Mouse (Mus musculus): ENCODE measurements around the gene Ruvbl1. TPM values are rescaled to one million over a fixed set of nuclear protein-coding genes. Genes with fewer than 3 reads are reported as not detected.
A peak's percentile ranks its signal among the peaks of the same experiment; 100 is the strongest.

Gene Ruvbl1
- polyA plus RNA-seq, 1 experiment from 2014 or later: 89.9 TPM

- WGBS: 5% methylated on average over 3 of the region's 3 CpGs
- Histone ChIP-seq H3K36me3 (peaks cover 48% of the 10 kb centered on the region), H3K9me3 (replicated peaks) (no peaks in the 10 kb centered on the region), H3K4me3 (replicated peaks) (peak overlapping the region; percentile 57), H3K4me1 (peaks cover 9% of the 10 kb centered on the region), H3K4me2 (peak overlapping the region; percentile 93), H3K27ac (replicated peaks) (peak overlapping the region; percentile 83), H3K9ac (replicated peaks) (no peak overlapping the region), H3K27me3 (replicated peaks) (no peaks in the 10 kb centered on the region)
- peak; percentile 34; the same call in 1 of the 2 replicates for ATAC-seq (ENCODE audit: low FRiP score)
Measured at GRCm38 (mm10) chr6:88500405-88500767, 35.2 kb downstream of the Ruvbl1 start.

- peaks cover 9% of the 10 kb centered on the region for H3K4me1 ChIP-seq
- H3K27ac ChIP-seq (replicated peaks): no peak overlapping the region
- no peaks in the 10 kb centered on the region for H3K9me3 ChIP-seq (replicated peaks)
- no peak for ATAC-seq (ENCODE audit: low FRiP score)
- peaks cover 58% of the 10 kb centered on the region for H3K36me3 ChIP-seq
- H3K4me3 ChIP-seq (replicated peaks): no peak overlapping the region
- H3K4me2 ChIP-seq: no peak overlapping the region
- H3K9ac ChIP-seq (replicated peaks): no peak overlapping the region
- WGBS: 83% methylated on average over 13 of the region's 13 CpGs
- no peaks in the 10 kb centered on the region for H3K27me3 ChIP-seq (replicated peaks)
Measured at GRCm38 (mm10) chr6:88502030-88502970, 37.1 kb downstream of the Ruvbl1 start.

- Histone ChIP-seq H3K4me3 (replicated peaks) (no peak overlapping the region), H3K9ac (replicated peaks) (no peak overlapping the region), H3K27me3 (replicated peaks) (no peaks in the 10 kb centered on the region), H3K27ac (replicated peaks) (no peak overlapping the region), H3K36me3 (peaks cover 60% of the 10 kb centered on the region), H3K9me3 (replicated peaks) (no peaks in the 10 kb centered on the region), H3K4me2 (no peak overlapping the region), H3K4me1 (peaks cover 9% of the 10 kb centered on the region)
- ATAC-seq (ENCODE audit: low FRiP score): no peak
- 94% methylated on average over 4 of the region's 4 CpGs for WGBS
Measured at GRCm38 (mm10) chr6:88503044-88503443, 37.8 kb downstream of the Ruvbl1 start.

GRCm38 (mm10) chr6:88513984-88514383 lies 48.8 kb downstream of the Ruvbl1 start:
- Histone ChIP-seq H3K36me3 (peaks cover 69% of the 10 kb centered on the region), H3K9ac (replicated peaks) (no peak overlapping the region), H3K27ac (replicated peaks) (no peak overlapping the region), H3K27me3 (replicated peaks) (no peaks in the 10 kb centered on the region), H3K9me3 (replicated peaks) (no peaks in the 10 kb centered on the region), H3K4me1 (peaks cover 25% of the 10 kb centered on the region), H3K4me3 (replicated peaks) (no peak overlapping the region), H3K4me2 (no peak overlapping the region)
- WGBS: 94% methylated on average over 8 of the region's 8 CpGs
- ATAC-seq (ENCODE audit: low FRiP score): no peak

GRCm38 (mm10) chr6:88514546-88514945 lies 49.3 kb downstream of the Ruvbl1 start:
- no peaks in the 10 kb centered on the region for H3K27me3 ChIP-seq (replicated peaks)
- no peaks in the 10 kb centered on the region for H3K9me3 ChIP-seq (replicated peaks)
- H3K4me3 ChIP-seq (replicated peaks): no peak overlapping the region
- H3K4me2 ChIP-seq: no peak overlapping the region
- no peak overlapping the region for H3K27ac ChIP-seq (replicated peaks)
- peaks cover 29% of the 10 kb centered on the region for H3K4me1 ChIP-seq
- H3K36me3 ChIP-seq: peaks cover 64% of the 10 kb centered on the region
- no peak for ATAC-seq (ENCODE audit: low FRiP score)
- no peak overlapping the region for H3K9ac ChIP-seq (replicated peaks)
- WGBS: 91% methylated on average over 4 of the region's 4 CpGs

GRCm38 (mm10) chr6:88515971-88516370 lies 50.8 kb downstream of the Ruvbl1 start:
- no peak overlapping the region for H3K4me3 ChIP-seq (replicated peaks)
- H3K4me2 ChIP-seq: no peak overlapping the region
- H3K9ac ChIP-seq (replicated peaks): no peak overlapping the region
- no peaks in the 10 kb centered on the region for H3K27me3 ChIP-seq (replicated peaks)
- ATAC-seq (ENCODE audit: low FRiP score): no peak
- peaks cover 33% of the 10 kb centered on the region for H3K4me1 ChIP-seq
- peaks cover 50% of the 10 kb centered on the region for H3K36me3 ChIP-seq
- H3K9me3 ChIP-seq (replicated peaks): no peaks in the 10 kb centered on the region
- 88% methylated on average over 8 of the region's 8 CpGs for WGBS
- H3K27ac ChIP-seq (replicated peaks): no peak overlapping the region

- ATAC-seq (ENCODE audit: low FRiP score): no peak
- Histone ChIP-seq H3K27ac (replicated peaks) (no peak overlapping the region), H3K36me3 (peaks cover 43% of the 10 kb centered on the region), H3K4me1 (peaks cover 33% of the 10 kb centered on the region), H3K27me3 (replicated peaks) (no peaks in the 10 kb centered on the region), H3K4me3 (replicated peaks) (0 out of 2 replicates have a peak overlapping the region, but pooled peaks have one; percentile 17), H3K9ac (replicated peaks) (0 out of 2 replicates have a peak overlapping the region, but pooled peaks have one; percentile 26), H3K9me3 (replicated peaks) (no peaks in the 10 kb centered on the region), H3K4me2 (peak overlapping the region; percentile 83)
- 81% methylated on average over 5 of the region's 5 CpGs for WGBS
Measured at GRCm38 (mm10) chr6:88516667-88517066, 51.5 kb downstream of the Ruvbl1 start.

GRCm38 (mm10) chr6:88517701-88518403 lies 52.6 kb downstream of the Ruvbl1 start:
- ATAC-seq (ENCODE audit: low FRiP score): no peak
- H3K36me3 ChIP-seq: peaks cover 31% of the 10 kb centered on the region
- H3K9ac ChIP-seq (replicated peaks): peak overlapping the region; percentile 86
- 13% methylated on average over 18 of the region's 18 CpGs for WGBS
- peak overlapping the region; percentile 89 for H3K27ac ChIP-seq (replicated peaks)
- no peaks in the 10 kb centered on the region for H3K27me3 ChIP-seq (replicated peaks)
- H3K4me2 ChIP-seq: peak overlapping the region; percentile 83
- peak overlapping the region; percentile 91 for H3K4me3 ChIP-seq (replicated peaks)
- H3K4me1 ChIP-seq: peaks cover 33% of the 10 kb centered on the region
- H3K9me3 ChIP-seq (replicated peaks): no peaks in the 10 kb centered on the region

GRCm38 (mm10) chr6:88518404-88519263 lies 53.4 kb downstream of the Ruvbl1 start, which contains the start of gene Sec61a1:
Gene Sec61a1, minus strand, starts transcription at chr6:88518905.
- WGBS: under 1% methylated on average over 80 of the region's 80 CpGs
- Histone ChIP-seq H3K27ac (replicated peaks) (peak within 1 kb of the TSS; percentile 96), H3K4me3 (replicated peaks) (peak within 1 kb of the TSS; percentile 91), H3K4me2 (peak within 1 kb of the TSS; percentile 83), H3K4me1 (peaks cover 33% of the 10 kb centered on the region), H3K36me3 (peaks cover 25% of the 10 kb centered on the region), H3K9ac (replicated peaks) (peak within 1 kb of the TSS; percentile 95), H3K27me3 (replicated peaks) (no peaks in the 10 kb centered on the region), H3K9me3 (replicated peaks) (no peaks in the 10 kb centered on the region)
- peak; percentile 97 for ATAC-seq (ENCODE audit: low FRiP score)

GRCm38 (mm10) chr6:88521821-88522220 lies 56.6 kb downstream of the Ruvbl1 start:
- no peak overlapping the region for H3K4me2 ChIP-seq
- peaks cover 22% of the 10 kb centered on the region for H3K4me1 ChIP-seq
- no peak overlapping the region for H3K4me3 ChIP-seq (replicated peaks)
- H3K27me3 ChIP-seq (replicated peaks): no peaks in the 10 kb centered on the region
- no peaks in the 10 kb centered on the region for H3K9me3 ChIP-seq (replicated peaks)
- no peak for ATAC-seq (ENCODE audit: low FRiP score)
- WGBS: 90% methylated on average over 7 of the region's 7 CpGs
- no peak overlapping the region for H3K9ac ChIP-seq (replicated peaks)
- no peaks in the 10 kb centered on the region for H3K36me3 ChIP-seq
- no peak overlapping the region for H3K27ac ChIP-seq (replicated peaks)

- Histone ChIP-seq H3K9ac (replicated peaks) (no peak overlapping the region), H3K4me3 (replicated peaks) (no peak overlapping the region), H3K36me3 (no peaks in the 10 kb centered on the region), H3K9me3 (replicated peaks) (no peaks in the 10 kb centered on the region), H3K4me1 (peaks cover 14% of the 10 kb centered on the region), H3K4me2 (no peak overlapping the region), H3K27me3 (replicated peaks) (no peaks in the 10 kb centered on the region), H3K27ac (replicated peaks) (no peak overlapping the region)
- 83% methylated on average over 3 of the region's 3 CpGs for WGBS
- ATAC-seq (ENCODE audit: low FRiP score): no peak
Measured at GRCm38 (mm10) chr6:88522606-88523005, 57.4 kb downstream of the Ruvbl1 start.

Measured in neural tube, embryonic 15.5 days (tissue).